Mouse (Mus musculus) heart, embryonic 13.5 days (tissue): Measurements from ENCODE around the gene Gmeb2. TPM values are rescaled to one million over a fixed set of nuclear protein-coding genes. Genes with fewer than 3 reads are reported as not detected.

Source experiments
- ATAC-seq: fragments of 200-750 bp; cut with Nextera tagmentation; 2 replicates; pipeline ENCODE4 v1.8.0; 2017; ENCODE audit warnings: moderate TSS enrichment; ENCODE audit not compliant: insufficient number of reproducible peaks, low FRiP score, low TSS enrichment; ENCODE audit errors: extremely low read depth
- H3K27ac ChIP-seq: fragments of 300-500 bp; sonication (generic); replicated peaks from 2 replicates; pipeline ENCODE4 v1.5.1; 2015; ENCODE audit warnings: moderate library complexity, mild to moderate bottlenecking, inconsistent platforms
- H3K27me3 ChIP-seq: fragments of 300-500 bp; sonication (generic); replicated peaks from 2 replicates; pipeline ENCODE4 v1.6.1; 2015; ENCODE audit warnings: mild to moderate bottlenecking, inconsistent platforms
- H3K36me3 ChIP-seq: fragments of 300-500 bp; sonication (generic); 2 replicates; pipeline ENCODE4 v1.6.1; 2015; ENCODE audit warnings: mild to moderate bottlenecking, inconsistent platforms
- H3K4me1 ChIP-seq: fragments of 300-500 bp; sonication (generic); 2 replicates; pipeline ENCODE4 v1.6.1; 2015; ENCODE audit warnings: inconsistent platforms
- H3K4me2 ChIP-seq: fragments of 300-500 bp; sonication (generic); 2 replicates; pipeline ENCODE4 v1.6.1; 2015; ENCODE audit warnings: inconsistent platforms, mild to moderate bottlenecking, moderate library complexity
- H3K4me3 ChIP-seq: fragments of 300-500 bp; sonication (generic); 2 replicates; pipeline ENCODE4 v1.5.1; 2015; ENCODE audit warnings: moderate library complexity, mild to moderate bottlenecking, inconsistent platforms
- H3K9ac ChIP-seq: fragments of 300-500 bp; sonication (generic); 2 replicates; pipeline ENCODE4 v1.6.1; 2015; ENCODE audit warnings: inconsistent platforms, mild to moderate bottlenecking, moderate library complexity
- H3K9me3 ChIP-seq: fragments of 300-500 bp; sonication (generic); 2 replicates; pipeline ENCODE4 v1.6.1; 2016; ENCODE audit warnings: inconsistent platforms
- WGBS: fragments of 180-500 bp; shearing (Covaris S2); methylation state at CpG from one replicate; pipeline ENCODE4 v1.1.7; 2015; ENCODE audit warnings: mixed read lengths; 5-methylcytosine and 5-hydroxymethylcytosine counted together
- polyA plus RNA-seq: library from polyadenylated mRNA; unstranded; fragments of >200 nt; fragmentation: Nextera tagmentation; extraction: Ambion mirVana; gene quantifications from 2 replicates; pipeline ENCODE4 v1.2.1, GENCODE M21; 2015

Gmeb2 gene
- polyA plus RNA-seq, 1 experiment from 2014 or later = 9.0 TPM

DNA sequence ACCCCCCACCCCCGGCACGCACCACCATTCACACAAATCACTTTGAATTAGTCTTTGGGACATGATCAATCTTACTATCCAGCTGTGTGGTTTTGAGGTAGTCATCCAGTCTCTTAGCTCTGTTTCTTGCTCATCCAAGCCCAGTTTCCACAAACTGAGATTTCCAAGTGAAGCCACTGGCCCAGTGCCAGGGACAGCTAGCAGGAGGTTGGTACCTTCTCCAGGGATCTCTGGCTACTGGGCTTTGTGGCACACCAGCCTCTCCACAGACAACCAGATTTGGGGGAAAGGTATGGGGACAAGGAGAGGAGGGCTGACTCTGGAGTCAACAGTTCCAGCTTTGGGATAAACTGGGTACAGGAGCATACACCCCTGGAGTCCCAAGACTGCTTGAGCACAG is 67.5 kb downstream of the Gmeb2 start:
- no peak for ATAC-seq
- H3K4me3 ChIP-seq = peak overlapping the region; percentile 45
- no peaks in the 10 kb centered on the region for H3K9me3 ChIP-seq

GRCm38 (mm10) chr2:181219538-181220216 is 68.2 kb downstream of the Gmeb2 start, which contains the start of gene Fndc11:
Gene Fndc11 (plus strand): TSS chr2:181220013.
- H3K9me3 ChIP-seq = no peaks in the 10 kb centered on the region
- peak; percentile 54 for ATAC-seq
- 4% methylated on average over 25 of the region's 25 CpGs for WGBS
- H3K9ac ChIP-seq = peak within 1 kb of the TSS; percentile 67
- H3K27ac ChIP-seq = peak within 1 kb of the TSS; percentile 54
- H3K27me3 ChIP-seq = peaks cover 46% of the 10 kb centered on the region
- no peaks in the 10 kb centered on the region for H3K36me3 ChIP-seq
- peak within 1 kb of the TSS; percentile 75 for H3K4me2 ChIP-seq
- H3K4me1 ChIP-seq = peaks cover 23% of the 10 kb centered on the region
- peak within 1 kb of the TSS; percentile 45 for H3K4me3 ChIP-seq

More for the DNA sequence above, 67.5 kb downstream of the Gmeb2 start:
- peak overlapping the region; percentile 75 for H3K4me2 ChIP-seq
- H3K4me1 ChIP-seq = peaks cover 17% of the 10 kb centered on the region
- no peak overlapping the region for H3K27ac ChIP-seq
- peaks cover 39% of the 10 kb centered on the region for H3K27me3 ChIP-seq
- no peaks in the 10 kb centered on the region for H3K36me3 ChIP-seq
- 53% methylated on average over 2 of the region's 2 CpGs for WGBS
- H3K9ac ChIP-seq = peak overlapping the region; percentile 67

- Histone ChIP-seq H3K27ac (peak overlapping the region; percentile 54), H3K4me2 (peak overlapping the region; percentile 75; the same call in 1 of the 2 replicates), H3K9ac (no peak overlapping the region), H3K4me1 (peaks cover 23% of the 10 kb centered on the region), H3K4me3 (no peak overlapping the region), H3K27me3 (peaks cover 53% of the 10 kb centered on the region), H3K9me3 (no peaks in the 10 kb centered on the region), H3K36me3 (no peaks in the 10 kb centered on the region)
- ATAC-seq = no peak
- WGBS = 50% methylated on average over 5 of the region's 5 CpGs
Measured at GRCm38 (mm10) chr2:181218881-181219485, 68.9 kb downstream of the Gmeb2 start.

GRCm38 (mm10) chr2:181216037-181216436 is 71.8 kb downstream of the Gmeb2 start:
- H3K27me3 ChIP-seq = peaks cover 71% of the 10 kb centered on the region
- 76% methylated on average over 6 of the region's 6 CpGs for WGBS

GRCm38 (mm10) chr2:181213021-181213445 is 74.8 kb downstream of the Gmeb2 start, which contains the start of gene Srms:
Gene Srms (minus strand): TSS chr2:181213185.
- Histone ChIP-seq H3K27me3 (peaks cover 76% of the 10 kb centered on the region), H3K9me3 (no peaks in the 10 kb centered on the region), H3K4me1 (peaks cover 18% of the 10 kb centered on the region), H3K36me3 (no peaks in the 10 kb centered on the region), H3K4me3 (peak within 1 kb of the TSS; percentile 45), H3K27ac (no peak within 1 kb of the TSS), H3K4me2 (peak within 1 kb of the TSS; percentile 69), H3K9ac (peak within 1 kb of the TSS; percentile 42)
- no peak for ATAC-seq
- 1% methylated on average over 17 of the region's 17 CpGs for WGBS

More at GRCm38 (mm10) chr2:181216037-181216436, 71.8 kb downstream of the Gmeb2 start:
- Histone ChIP-seq H3K27ac (no peak overlapping the region), H3K9me3 (no peaks in the 10 kb centered on the region), H3K36me3 (no peaks in the 10 kb centered on the region), H3K9ac (no peak overlapping the region), H3K4me3 (no peak overlapping the region), H3K4me1 (peaks cover 35% of the 10 kb centered on the region), H3K4me2 (no peak overlapping the region)
- no peak for ATAC-seq

- 3% methylated on average over 34 of the region's 34 CpGs for WGBS
- Histone ChIP-seq H3K36me3 (no peaks in the 10 kb centered on the region), H3K4me1 (peaks cover 18% of the 10 kb centered on the region), H3K9ac (peak overlapping the region; percentile 42), H3K4me3 (peak overlapping the region; percentile 45), H3K4me2 (peak overlapping the region; percentile 69), H3K27me3 (peaks cover 76% of the 10 kb centered on the region), H3K9me3 (no peaks in the 10 kb centered on the region), H3K27ac (no peak overlapping the region)
- no peak for ATAC-seq
Measured at GRCm38 (mm10) chr2:181212389-181213020, 75.3 kb downstream of the Gmeb2 start.

- no peak; the same call in 1 of the 2 replicates for ATAC-seq
- Histone ChIP-seq H3K36me3 (no peaks in the 10 kb centered on the region), H3K4me1 (no peaks in the 10 kb centered on the region), H3K4me2 (no peak overlapping the region), H3K27ac (no peak overlapping the region), H3K27me3 (peaks cover 66% of the 10 kb centered on the region), H3K4me3 (no peak overlapping the region), H3K9me3 (no peaks in the 10 kb centered on the region), H3K9ac (no peak overlapping the region)
- 62% methylated on average over 9 of the region's 9 CpGs for WGBS
Measured at GRCm38 (mm10) chr2:181206118-181206517, 81.7 kb downstream of the Gmeb2 start.

DNA sequence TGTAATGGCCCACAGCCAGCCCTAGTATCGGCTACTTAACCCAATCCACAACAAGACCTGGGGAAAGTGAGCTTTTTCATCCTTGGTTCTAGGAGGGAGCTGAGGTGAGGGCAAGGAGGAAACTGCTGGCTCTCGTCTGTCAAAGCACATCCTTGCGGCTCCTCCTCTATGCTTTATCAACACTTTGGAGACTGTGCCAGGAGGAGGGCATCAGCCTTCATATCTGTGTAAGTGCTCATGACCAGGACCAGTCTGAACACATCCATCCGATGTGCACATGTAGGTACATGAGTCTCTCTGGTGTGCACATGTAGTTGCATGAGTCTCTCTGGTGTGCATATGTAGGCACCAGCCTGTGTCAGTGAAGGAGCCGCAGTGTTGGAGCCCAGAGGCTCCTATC is 82.2 kb downstream of the Gmeb2 start:
- Histone ChIP-seq H3K9ac (no peak overlapping the region), H3K36me3 (no peaks in the 10 kb centered on the region)
- ATAC-seq = no peak

GRCm38 (mm10) chr2:181202886-181203285 is 84.9 kb downstream of the Gmeb2 start:
- H3K9me3 ChIP-seq = no peaks in the 10 kb centered on the region
- H3K27ac ChIP-seq = no peak overlapping the region
- no peaks in the 10 kb centered on the region for H3K4me1 ChIP-seq
- H3K4me2 ChIP-seq = no peak overlapping the region
- no peak overlapping the region for H3K9ac ChIP-seq
- 71% methylated on average over 6 of the region's 6 CpGs for WGBS
- H3K27me3 ChIP-seq = peaks cover 53% of the 10 kb centered on the region
- H3K36me3 ChIP-seq = no peaks in the 10 kb centered on the region
- no peak for ATAC-seq
- no peak overlapping the region for H3K4me3 ChIP-seq

More for the DNA sequence above, 82.2 kb downstream of the Gmeb2 start:
- H3K27ac ChIP-seq = no peak overlapping the region
- no peak overlapping the region for H3K4me2 ChIP-seq
- no peak overlapping the region for H3K4me3 ChIP-seq
- H3K9me3 ChIP-seq = no peaks in the 10 kb centered on the region
- no peaks in the 10 kb centered on the region for H3K4me1 ChIP-seq
- H3K27me3 ChIP-seq = peaks cover 63% of the 10 kb centered on the region
- 64% methylated on average over 5 of the region's 5 CpGs for WGBS

GRCm38 (mm10) chr2:181202422-181202821 is 85.4 kb downstream of the Gmeb2 start, which contains the start of gene Ptk6:
Gene Ptk6 (minus strand): TSS chr2:181202789.
- H3K27ac ChIP-seq = no peak within 1 kb of the TSS
- H3K9ac ChIP-seq = no peak within 1 kb of the TSS
- H3K36me3 ChIP-seq = no peaks in the 10 kb centered on the region
- ATAC-seq = no peak
- no peak within 1 kb of the TSS for H3K4me2 ChIP-seq
- WGBS = 78% methylated on average over 3 of the region's 3 CpGs
- H3K27me3 ChIP-seq = peaks cover 53% of the 10 kb centered on the region
- no peaks in the 10 kb centered on the region for H3K9me3 ChIP-seq
- no peaks in the 10 kb centered on the region for H3K4me1 ChIP-seq
- H3K4me3 ChIP-seq = no peak within 1 kb of the TSS

DNA sequence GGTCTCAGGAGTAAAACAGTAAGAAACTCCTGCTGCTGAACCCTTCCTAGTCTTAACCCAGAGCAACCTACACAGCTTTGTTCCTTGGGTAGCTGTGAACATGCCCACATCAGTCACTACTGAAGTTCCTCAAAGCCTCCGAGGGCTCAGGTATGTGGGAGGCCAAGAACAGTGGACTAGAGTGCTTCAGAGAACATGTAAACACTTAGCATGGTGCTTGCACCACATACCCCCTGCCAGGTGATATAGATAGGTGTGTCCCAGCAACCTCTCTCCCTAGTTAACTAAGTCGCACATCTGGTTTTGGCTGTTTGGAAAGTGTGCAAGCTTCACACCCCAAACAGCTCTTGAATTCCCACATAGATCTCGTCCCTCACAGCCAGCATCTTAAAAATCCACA is 86.2 kb downstream of the Gmeb2 start:
- H3K36me3 ChIP-seq = no peaks in the 10 kb centered on the region
- ATAC-seq = no peak
- no peaks in the 10 kb centered on the region for H3K4me1 ChIP-seq
- H3K4me2 ChIP-seq = no peak overlapping the region
- no peak overlapping the region for H3K4me3 ChIP-seq
- no peaks in the 10 kb centered on the region for H3K9me3 ChIP-seq
- no peak overlapping the region for H3K27ac ChIP-seq
- 48% methylated on average over 3 of the region's 3 CpGs for WGBS
- no peak overlapping the region for H3K9ac ChIP-seq
- H3K27me3 ChIP-seq = peaks cover 53% of the 10 kb centered on the region
